Mouse (Mus musculus): ENCODE measurements around the gene Slc35f4. TPM values are rescaled to one million over a fixed set of nuclear protein-coding genes. Genes with fewer than 3 reads are reported as not detected.

Gene Slc35f4
- polyA plus RNA-seq, 1 experiment = not detected

DNA sequence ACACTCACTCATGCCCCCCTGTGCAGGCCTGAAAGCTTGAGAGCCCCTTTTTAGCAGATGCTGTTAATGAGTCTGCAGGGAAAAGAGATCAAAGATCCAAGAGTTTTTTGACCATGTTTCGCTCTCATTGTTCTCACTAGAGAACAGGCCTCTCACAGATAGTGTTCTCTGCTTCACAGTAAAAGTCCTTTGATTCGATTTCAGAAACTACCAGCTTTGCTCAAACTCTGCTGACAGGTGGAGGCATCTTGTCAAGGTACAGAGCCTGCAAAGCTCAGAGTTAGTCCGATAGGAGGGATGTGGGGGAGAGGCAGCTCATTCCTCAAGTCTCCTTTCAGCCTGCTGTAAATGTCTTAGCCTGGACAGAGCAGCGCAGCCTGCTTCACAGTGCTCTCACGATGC is 209.4 kb downstream of the Slc35f4 start:
- 50% methylated on average over 5 of the region's 5 CpGs for WGBS
- no peak overlapping the region for H3K27ac ChIP-seq (ENCODE audit: insufficient read depth, low read depth, low read length)
- peaks cover 10% of the 10 kb centered on the region for H3K4me1 ChIP-seq (ENCODE audit: control insufficient read depth, insufficient read depth, low read length)
- TF ChIP-seq CTCF (IDR thresholded peaks at IDR 0.05; ENCODE audit: insufficient read depth, low read depth, low read length) (no peak), POLR2A (IDR thresholded peaks at IDR 0.05; ENCODE audit: insufficient read depth, low read depth, low read length) (no peak)
- no peak overlapping the region for H3K4me3 ChIP-seq (ENCODE audit: insufficient read depth, low read depth, low read length)

DNA sequence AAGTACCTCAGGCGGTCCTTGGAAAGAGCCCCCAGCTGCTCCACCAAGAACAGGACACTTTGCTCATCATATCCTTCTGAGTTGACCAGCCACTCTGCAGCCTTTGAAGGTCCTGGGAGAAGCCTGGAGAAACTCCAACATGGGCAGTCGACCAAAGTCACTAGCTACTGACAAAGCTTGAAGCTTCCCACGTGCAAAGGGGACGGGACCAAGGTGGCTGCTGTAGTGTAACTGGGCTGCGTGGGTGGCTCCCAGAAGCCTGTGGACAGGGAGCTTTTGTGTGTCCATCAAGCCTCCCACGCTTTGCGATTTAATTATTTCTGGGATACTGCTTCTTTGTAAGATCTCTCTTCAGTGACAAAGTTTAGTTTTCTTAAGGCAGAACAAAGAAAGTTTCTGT is 211.9 kb downstream of the Slc35f4 start:
- 33% methylated on average over 7 of the region's 7 CpGs for WGBS
- TF ChIP-seq POLR2A (IDR thresholded peaks at IDR 0.05; ENCODE audit: insufficient read depth, low read depth, low read length) (no peak), CTCF (IDR thresholded peaks at IDR 0.05; ENCODE audit: insufficient read depth, low read depth, low read length) (no peak)
- H3K27ac ChIP-seq (ENCODE audit: insufficient read depth, low read depth, low read length) = no peak overlapping the region
- peaks cover 10% of the 10 kb centered on the region for H3K4me1 ChIP-seq (ENCODE audit: control insufficient read depth, insufficient read depth, low read length)
- H3K4me3 ChIP-seq (ENCODE audit: insufficient read depth, low read depth, low read length) = no peak overlapping the region

DNA sequence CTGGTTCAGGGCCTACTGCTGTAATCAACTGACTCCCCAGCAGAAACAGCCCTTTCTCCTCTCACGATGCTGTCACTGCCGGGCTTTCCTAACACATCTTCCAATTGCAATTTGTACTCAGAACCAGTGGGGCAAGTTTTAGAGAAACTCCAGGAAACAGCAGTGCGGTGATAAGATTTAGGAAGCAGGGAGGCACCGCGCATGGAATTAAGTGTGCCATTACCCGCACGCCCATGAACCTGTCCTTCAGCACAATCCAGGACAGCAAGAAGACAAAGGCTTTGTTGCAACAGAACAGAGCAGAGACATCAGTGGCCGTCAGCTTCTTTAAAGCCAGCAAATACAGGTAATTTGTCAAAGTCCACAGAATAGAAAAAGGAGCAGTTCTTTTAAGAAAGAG is 212.5 kb downstream of the Slc35f4 start:
- TF ChIP-seq CTCF (IDR thresholded peaks at IDR 0.05; ENCODE audit: insufficient read depth, low read depth, low read length) (no peak), POLR2A (IDR thresholded peaks at IDR 0.05; ENCODE audit: insufficient read depth, low read depth, low read length) (no peak)
- Histone ChIP-seq H3K27ac (ENCODE audit: insufficient read depth, low read depth, low read length) (peak overlapping the region; percentile 29; the same call in 1 of the 2 replicates), H3K4me1 (ENCODE audit: control insufficient read depth, insufficient read depth, low read length) (peaks cover 10% of the 10 kb centered on the region), H3K4me3 (ENCODE audit: insufficient read depth, low read depth, low read length) (no peak overlapping the region)
- 65% methylated on average over 8 of the region's 8 CpGs for WGBS

DNA sequence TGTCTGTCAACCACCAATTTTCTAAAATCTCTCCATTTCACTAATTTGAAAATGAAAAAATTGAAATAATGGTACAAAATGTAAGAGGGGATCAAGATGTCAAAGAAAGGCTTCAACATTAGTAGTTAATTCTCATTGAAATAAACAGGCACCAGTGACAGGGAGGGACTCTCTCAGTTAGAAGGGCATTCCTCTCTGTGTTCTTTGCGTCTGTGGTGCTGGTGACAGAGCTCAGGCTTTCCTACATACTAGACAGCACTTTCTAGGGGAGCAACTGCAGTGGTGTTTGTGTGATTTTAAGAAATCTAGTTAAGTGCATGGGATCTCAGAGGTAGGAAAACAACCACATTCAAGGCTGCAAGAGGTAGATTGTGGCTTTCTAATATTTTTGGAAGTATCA is 214.3 kb downstream of the Slc35f4 start:
- TF ChIP-seq CTCF (IDR thresholded peaks at IDR 0.05; ENCODE audit: insufficient read depth, low read depth, low read length) (no peak), POLR2A (IDR thresholded peaks at IDR 0.05; ENCODE audit: insufficient read depth, low read depth, low read length) (no peak)
- WGBS = 80% methylated on average over 1 of the region's 1 CpGs
- no peak overlapping the region for H3K4me3 ChIP-seq (ENCODE audit: insufficient read depth, low read depth, low read length)
- H3K27ac ChIP-seq (ENCODE audit: insufficient read depth, low read depth, low read length) = no peak overlapping the region
- H3K4me1 ChIP-seq (ENCODE audit: control insufficient read depth, insufficient read depth, low read length) = peaks cover 8% of the 10 kb centered on the region

DNA sequence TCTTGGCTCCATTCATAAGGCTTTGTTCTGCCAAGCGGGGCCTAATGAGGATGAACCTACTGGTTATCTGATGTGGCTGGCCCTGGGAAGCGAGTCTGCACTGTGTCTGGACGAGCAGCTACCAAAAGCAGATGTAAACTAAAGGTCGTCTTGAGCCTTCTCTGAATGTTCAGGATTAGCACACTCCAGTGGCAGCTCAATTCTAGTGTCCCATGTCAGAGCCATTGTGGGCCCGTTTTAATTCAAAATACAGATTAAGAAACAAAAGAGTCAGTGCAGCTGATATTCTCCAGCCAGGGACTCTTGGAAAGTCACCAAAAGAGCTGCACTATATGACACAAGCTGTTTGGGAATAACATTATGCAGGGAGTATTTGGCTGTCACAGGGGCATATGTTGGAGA is 214.8 kb downstream of the Slc35f4 start:
- TF ChIP-seq POLR2A (IDR thresholded peaks at IDR 0.05; ENCODE audit: insufficient read depth, low read depth, low read length) (no peak), CTCF (IDR thresholded peaks at IDR 0.05; ENCODE audit: insufficient read depth, low read depth, low read length) (no peak)
- Histone ChIP-seq H3K27ac (ENCODE audit: insufficient read depth, low read depth, low read length) (no peak overlapping the region), H3K4me1 (ENCODE audit: control insufficient read depth, insufficient read depth, low read length) (peaks cover 8% of the 10 kb centered on the region), H3K4me3 (ENCODE audit: insufficient read depth, low read depth, low read length) (no peak overlapping the region)
- WGBS = 60% methylated on average over 5 of the region's 5 CpGs

DNA sequence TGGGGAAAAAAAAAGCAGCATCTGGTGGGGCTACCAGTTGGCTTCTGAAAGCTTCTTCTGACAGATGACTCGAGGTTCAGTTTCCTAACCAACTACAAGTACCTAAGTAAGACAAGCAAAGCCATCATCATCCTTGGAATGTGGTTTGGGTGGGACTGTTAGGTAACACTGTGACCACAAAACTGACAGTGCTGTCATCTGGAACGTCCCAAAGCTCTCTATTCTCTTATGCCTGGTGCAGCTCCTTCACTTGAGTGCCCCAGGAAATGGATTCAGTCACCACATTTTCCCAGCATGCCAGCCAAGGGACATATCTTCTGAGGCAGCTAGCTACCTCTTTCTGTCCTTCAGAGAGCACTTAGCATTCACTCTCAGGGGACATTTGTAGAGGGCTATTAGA is 216.2 kb downstream of the Slc35f4 start:
- Histone ChIP-seq H3K4me3 (ENCODE audit: insufficient read depth, low read depth, low read length) (no peak overlapping the region), H3K27ac (ENCODE audit: insufficient read depth, low read depth, low read length) (no peak overlapping the region), H3K4me1 (ENCODE audit: control insufficient read depth, insufficient read depth, low read length) (peaks cover 8% of the 10 kb centered on the region)
- 93% methylated on average over 2 of the region's 2 CpGs for WGBS
- no peak for TF ChIP-seq CTCF (IDR thresholded peaks at IDR 0.05; ENCODE audit: insufficient read depth, low read depth, low read length)
- TF ChIP-seq POLR2A (IDR thresholded peaks at IDR 0.05; ENCODE audit: insufficient read depth, low read depth, low read length) = no peak

DNA sequence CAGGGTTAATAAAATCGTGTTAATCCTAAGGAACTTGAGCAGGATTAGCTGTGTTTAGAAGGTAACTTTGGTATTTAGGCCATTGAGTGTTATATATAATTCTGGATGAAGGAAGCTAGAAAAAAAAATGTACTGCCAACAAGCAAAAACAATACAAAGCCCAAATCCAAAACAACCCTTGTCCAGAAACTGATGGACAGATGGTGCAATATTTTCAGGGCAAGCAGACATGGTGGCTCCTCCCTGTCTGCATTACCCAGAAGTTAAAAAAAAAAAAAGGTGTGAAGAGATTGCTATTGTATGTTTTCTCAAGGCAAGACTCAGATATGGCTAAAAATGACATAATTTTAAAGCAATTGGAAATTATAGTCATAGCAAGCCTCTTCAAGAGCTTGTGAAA is 217.3 kb downstream of the Slc35f4 start:
- peaks cover 2% of the 10 kb centered on the region; the same call in 1 of the 2 replicates for H3K4me1 ChIP-seq (ENCODE audit: control insufficient read depth, insufficient read depth, low read length)
- WGBS = 52% methylated on average over 1 of the region's 1 CpGs
- H3K4me3 ChIP-seq (ENCODE audit: insufficient read depth, low read depth, low read length) = no peak overlapping the region
- TF ChIP-seq CTCF (IDR thresholded peaks at IDR 0.05; ENCODE audit: insufficient read depth, low read depth, low read length) = no peak
- no peak for TF ChIP-seq POLR2A (IDR thresholded peaks at IDR 0.05; ENCODE audit: insufficient read depth, low read depth, low read length)
- H3K27ac ChIP-seq (ENCODE audit: insufficient read depth, low read depth, low read length) = no peak overlapping the region

DNA sequence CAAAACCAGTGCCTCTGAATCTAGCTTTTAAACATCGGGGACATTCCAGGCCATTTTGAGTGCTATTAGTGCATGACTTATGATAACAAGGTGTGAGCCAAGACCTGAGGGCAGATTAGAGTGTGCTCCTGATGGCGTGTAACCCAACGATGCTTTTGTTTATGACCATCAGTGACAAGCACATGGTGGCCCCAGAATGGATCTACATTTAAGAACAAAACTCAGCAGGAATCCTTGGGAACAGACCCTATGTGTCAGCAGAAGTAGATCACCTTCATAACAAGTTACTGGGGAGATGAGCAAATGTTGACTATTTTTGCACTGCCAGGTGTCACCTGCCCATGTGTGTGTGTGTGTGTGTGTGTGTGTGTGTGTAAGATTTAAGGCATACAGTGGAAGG is 218.0 kb downstream of the Slc35f4 start:
- no peak overlapping the region for H3K4me3 ChIP-seq (ENCODE audit: insufficient read depth, low read depth, low read length)
- H3K4me1 ChIP-seq (ENCODE audit: control insufficient read depth, insufficient read depth, low read length) = no peaks in the 10 kb centered on the region
- TF ChIP-seq POLR2A (IDR thresholded peaks at IDR 0.05; ENCODE audit: insufficient read depth, low read depth, low read length) = no peak
- no peak for TF ChIP-seq CTCF (IDR thresholded peaks at IDR 0.05; ENCODE audit: insufficient read depth, low read depth, low read length)
- no peak overlapping the region for H3K27ac ChIP-seq (ENCODE audit: insufficient read depth, low read depth, low read length)
- 95% methylated on average over 3 of the region's 3 CpGs for WGBS

DNA sequence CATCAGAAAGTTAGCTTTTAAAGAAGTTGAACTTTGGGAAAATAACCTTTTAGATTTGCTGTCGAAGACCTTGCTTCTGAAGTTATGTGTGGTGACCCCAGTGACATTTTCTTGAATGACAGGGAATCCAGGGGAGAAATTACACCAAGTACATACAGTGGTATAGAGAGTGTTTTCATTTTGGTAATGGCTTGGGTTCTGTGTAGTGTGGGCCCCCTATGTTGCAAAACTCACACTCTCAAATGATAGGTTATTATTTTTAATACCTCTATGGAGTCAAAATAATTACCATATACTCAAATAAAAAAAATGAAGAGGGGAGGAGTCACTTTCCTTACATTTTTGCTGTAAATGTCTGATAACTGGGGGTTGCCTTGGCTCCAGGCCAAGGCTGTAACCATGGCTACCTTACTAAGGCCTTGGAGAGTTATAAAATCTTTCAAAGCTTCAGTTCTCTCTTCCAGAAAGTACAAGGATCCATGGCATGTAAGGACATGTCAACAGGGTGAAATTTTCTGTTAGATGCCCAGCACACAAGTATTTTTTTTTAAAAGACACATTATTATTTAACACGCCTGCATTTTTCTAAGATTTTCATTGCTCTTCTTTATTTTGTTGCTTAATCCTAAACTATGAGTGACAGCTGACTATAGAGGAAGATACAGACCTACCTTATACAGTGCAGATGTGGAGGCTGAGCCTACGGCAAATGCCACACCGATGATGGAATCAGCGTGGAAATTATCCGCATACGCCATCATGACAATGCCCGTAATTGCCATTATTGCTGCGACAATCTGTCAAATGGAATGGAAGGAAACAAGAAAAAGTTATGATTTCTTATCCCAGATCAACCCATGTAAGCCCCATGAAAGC is 220.1 kb downstream of the Slc35f4 start:
- Histone ChIP-seq H3K4me3 (ENCODE audit: insufficient read depth, low read depth, low read length) (no peak overlapping the region), H3K4me1 (ENCODE audit: control insufficient read depth, insufficient read depth, low read length) (peaks cover 7% of the 10 kb centered on the region), H3K27ac (ENCODE audit: insufficient read depth, low read depth, low read length) (no peak overlapping the region)
- TF ChIP-seq CTCF (IDR thresholded peaks at IDR 0.05; ENCODE audit: insufficient read depth, low read depth, low read length) = no peak
- no peak for TF ChIP-seq POLR2A (IDR thresholded peaks at IDR 0.05; ENCODE audit: insufficient read depth, low read depth, low read length)
- WGBS = 95% methylated on average over 9 of the region's 9 CpGs

Measured in olfactory bulb, adult 2 months (tissue).